Mouse (Mus musculus) lung, postnatal 0 days (tissue): Measurements from ENCODE around the gene Hagh. TPM values are rescaled to one million over a fixed set of nuclear protein-coding genes. Genes with fewer than 3 reads are reported as not detected.

Experiments used
- ATAC-seq: fragments of 200-750 bp; cut with Nextera tagmentation; 2 replicates; pipeline ENCODE4 v1.8.0; 2017; ENCODE audit warnings: moderate library complexity
- DNase-seq: peaks from one replicate; pipeline ENCODE4 v3.0.0-alpha.2; 2016; ENCODE audit warnings: low spot score
- H3K27ac ChIP-seq: fragments of 300-500 bp; sonication (generic); 2 replicates; pipeline ENCODE4 v1.5.1; 2014; ENCODE audit warnings: antibody characterized with exemption, mild to moderate bottlenecking, low read length, mixed read lengths
- H3K27me3 ChIP-seq: fragments of 300-500 bp; sonication (generic); replicated peaks from 2 replicates; pipeline ENCODE4 v1.6.1; 2014; ENCODE audit warnings: low read length, mixed read lengths; ENCODE audit not compliant: insufficient read depth
- H3K36me3 ChIP-seq: fragments of 300-500 bp; sonication (generic); 2 replicates; pipeline ENCODE4 v1.6.1; 2014; ENCODE audit warnings: low read length, mixed read lengths; ENCODE audit not compliant: insufficient read depth
- H3K4me1 ChIP-seq: fragments of 300-500 bp; sonication (generic); 2 replicates; pipeline ENCODE4 v1.6.1; 2014; ENCODE audit warnings: antibody characterized with exemption, low read depth, low read length, mixed read lengths; ENCODE audit not compliant: insufficient read depth
- H3K4me2 ChIP-seq: fragments of 300-500 bp; sonication (generic); replicated peaks from 2 replicates; pipeline ENCODE4 v1.6.1; 2014; ENCODE audit warnings: low read depth, mild to moderate bottlenecking, low read length, moderate library complexity, mixed read lengths
- H3K4me3 ChIP-seq: fragments of 300-500 bp; sonication (generic); 2 replicates; pipeline ENCODE4 v1.5.1; 2014; ENCODE audit warnings: low read depth, low read length
- H3K9ac ChIP-seq: fragments of 300-500 bp; sonication (generic); replicated peaks from 2 replicates; pipeline ENCODE4 v1.6.1; 2014; ENCODE audit warnings: low read depth, mild to moderate bottlenecking
- H3K9me3 ChIP-seq: fragments of 300-500 bp; sonication (generic); 2 replicates; pipeline ENCODE4 v1.6.1; 2016; ENCODE audit warnings: low read length, mixed read lengths
- CTCF ChIP-seq: IDR thresholded peaks from 2 replicates; pipeline ENCODE4 v1.5.1; 2016; ENCODE audit warnings: antibody characterized with exemption, mild to moderate bottlenecking
- EP300 ChIP-seq: IDR thresholded peaks from 2 replicates; pipeline ENCODE4 v1.6.1; 2016; ENCODE audit warnings: antibody characterized with exemption, mild to moderate bottlenecking, control low read depth
- WGBS: fragments of 180-500 bp; shearing (Covaris S2); extraction: QIAGEN DNeasy Blood & Tissue Kit; methylation state at CpG from one replicate; pipeline ENCODE4 v1.1.7; 2014; 5-methylcytosine and 5-hydroxymethylcytosine counted together
- polyA plus RNA-seq: library from polyadenylated mRNA; unstranded; fragments of >200 nt; fragmentation: Nextera tagmentation; extraction: Ambion mirVana; gene quantifications from 2 replicates; pipeline ENCODE4 v1.2.1, GENCODE M21; 2015

The Hagh gene
- polyA plus RNA-seq, 1 experiment from 2014 or later = 56.8 TPM

GRCm38 (mm10) chr17:24819469-24819868, 20.5 kb upstream of the Hagh start:
- Histone ChIP-seq H3K4me2 (no peak overlapping the region), H3K27me3 (no peaks in the 10 kb centered on the region)
- no peak for ATAC-seq

DNA sequence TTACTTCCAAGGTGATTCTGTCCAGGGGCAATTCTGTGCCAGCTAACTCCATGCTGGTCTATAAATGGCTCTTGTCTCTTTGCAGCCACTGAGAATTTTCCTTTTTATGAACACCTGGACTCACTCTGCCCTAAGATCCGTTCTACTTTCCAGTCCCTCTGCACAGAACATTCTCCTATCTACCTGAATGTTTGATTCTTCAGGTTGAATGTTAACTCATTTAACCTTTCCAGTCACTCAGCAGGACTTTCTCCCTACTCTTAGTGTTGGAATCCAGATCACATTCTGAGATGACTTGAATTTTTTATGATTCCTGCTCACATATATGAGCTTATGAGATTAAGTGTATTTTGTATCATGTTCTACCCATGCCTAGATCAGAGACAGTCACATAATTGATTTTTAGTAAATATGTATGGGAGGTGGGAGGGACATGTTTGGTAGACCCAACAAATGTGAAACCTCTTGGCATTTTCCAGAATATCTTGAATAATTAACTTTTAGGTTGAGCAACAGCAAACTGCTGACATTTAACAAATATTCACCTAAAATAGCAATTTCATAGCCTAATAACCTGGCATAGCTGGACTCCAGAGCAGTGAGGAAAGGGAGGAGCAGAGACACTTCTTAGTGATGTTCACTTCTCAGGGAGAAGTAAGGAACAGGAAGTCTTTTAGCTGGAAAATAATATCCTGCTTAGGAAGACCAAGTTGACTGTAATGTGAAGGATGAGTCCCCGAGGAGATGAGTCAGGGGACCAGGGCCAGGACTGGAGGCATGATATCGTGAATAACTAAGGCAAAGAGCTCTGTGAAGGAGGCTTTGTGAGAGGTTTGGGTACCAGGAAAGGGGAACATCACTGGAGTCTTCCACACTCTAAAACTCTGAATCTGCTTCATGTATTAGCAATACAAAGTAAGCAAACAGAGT, 18.3 kb upstream of the Hagh start:
- H3K27me3 ChIP-seq = no peaks in the 10 kb centered on the region
- no peaks in the 10 kb centered on the region for H3K36me3 ChIP-seq
- H3K27ac ChIP-seq = no peak overlapping the region
- TF ChIP-seq EP300 = no peak
- TF ChIP-seq CTCF = no peak
- ATAC-seq (no peak), DNase-seq (no peak)
- WGBS = 37% methylated on average over 3 of the region's 3 CpGs
- no peaks in the 10 kb centered on the region for H3K4me1 ChIP-seq
- H3K9me3 ChIP-seq = no peaks in the 10 kb centered on the region
- no peak overlapping the region for H3K4me2 ChIP-seq
- no peak overlapping the region for H3K9ac ChIP-seq
- H3K4me3 ChIP-seq = no peak overlapping the region

More at GRCm38 (mm10) chr17:24819469-24819868, 20.5 kb upstream of the Hagh start:
- Histone ChIP-seq H3K27ac (no peak overlapping the region), H3K36me3 (no peaks in the 10 kb centered on the region), H3K4me1 (no peaks in the 10 kb centered on the region), H3K4me3 (no peak overlapping the region), H3K9me3 (no peaks in the 10 kb centered on the region), H3K9ac (no peak overlapping the region)
- TF ChIP-seq CTCF (no peak), EP300 (no peak)
- no peak for DNase-seq
- 68% methylated on average over 2 of the region's 2 CpGs for WGBS

- no peak overlapping the region for H3K27ac ChIP-seq
- TF ChIP-seq EP300 = no peak
- TF ChIP-seq CTCF = no peak
- H3K27me3 ChIP-seq = no peaks in the 10 kb centered on the region
- no peak for DNase-seq
- no peak overlapping the region for H3K4me2 ChIP-seq
- no peaks in the 10 kb centered on the region for H3K9me3 ChIP-seq
- WGBS = 49% methylated on average over 5 of the region's 5 CpGs
- no peaks in the 10 kb centered on the region for H3K4me1 ChIP-seq
- H3K36me3 ChIP-seq = no peaks in the 10 kb centered on the region
- H3K9ac ChIP-seq = no peak overlapping the region
- no peak overlapping the region for H3K4me3 ChIP-seq
- no peak for ATAC-seq
Observed at GRCm38 (mm10) chr17:24840341-24840740, 398 bp downstream of the Hagh start.

DNA sequence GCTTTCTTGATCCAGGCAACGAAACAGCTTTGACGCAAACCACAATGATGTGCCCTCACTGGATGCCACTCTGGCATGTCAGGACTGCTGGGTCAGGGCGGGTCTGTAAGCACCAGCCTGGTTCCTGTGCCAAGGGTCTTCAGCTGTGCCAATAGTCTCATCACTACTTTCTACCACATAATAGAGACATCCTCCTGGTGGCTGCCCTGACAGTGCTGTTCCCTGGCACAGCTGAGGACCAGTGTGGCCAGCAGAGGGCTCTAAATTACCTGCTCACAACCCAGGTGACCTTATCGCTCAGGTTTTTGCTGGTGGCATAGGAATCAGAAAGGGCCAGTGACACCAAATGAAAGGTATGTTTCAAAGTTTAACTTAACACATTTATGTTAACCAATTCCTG, 1.2 kb downstream of the Hagh start:
- H3K27ac ChIP-seq = no peak overlapping the region
- no peak for ATAC-seq
- H3K9me3 ChIP-seq = no peaks in the 10 kb centered on the region
- no peaks in the 10 kb centered on the region for H3K36me3 ChIP-seq
- H3K4me2 ChIP-seq = no peak overlapping the region
- H3K4me1 ChIP-seq = no peaks in the 10 kb centered on the region
- H3K27me3 ChIP-seq = no peaks in the 10 kb centered on the region
- TF ChIP-seq EP300 (no peak), CTCF (peak; percentile 69)
- DNase-seq = peak; percentile 39
- H3K4me3 ChIP-seq = no peak overlapping the region
- no peak overlapping the region for H3K9ac ChIP-seq
- 46% methylated on average over 4 of the region's 4 CpGs for WGBS

DNA sequence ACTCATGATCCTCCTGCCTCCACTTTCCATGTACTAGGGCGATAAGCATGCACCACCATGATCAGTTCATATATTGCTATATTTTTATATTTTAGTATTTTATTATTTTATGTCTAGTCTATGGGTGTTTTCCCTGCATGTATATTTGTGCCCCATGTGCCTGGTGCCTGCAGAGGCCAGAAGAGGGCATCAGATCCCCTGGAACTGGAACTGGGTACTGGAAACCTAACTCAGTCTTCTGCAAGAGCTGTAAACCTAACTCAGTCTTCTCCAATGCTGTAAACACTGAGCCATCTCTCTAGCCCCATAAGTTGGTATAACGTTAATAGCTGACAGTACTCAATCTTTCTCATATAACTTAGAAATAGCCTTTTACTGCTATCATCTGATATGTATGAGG, 2.7 kb downstream of the Hagh start:
- WGBS = 58% methylated on average over 2 of the region's 2 CpGs
- Histone ChIP-seq H3K36me3 (no peaks in the 10 kb centered on the region), H3K27me3 (no peaks in the 10 kb centered on the region), H3K4me3 (no peak overlapping the region), H3K4me1 (no peaks in the 10 kb centered on the region), H3K4me2 (no peak overlapping the region), H3K9me3 (no peaks in the 10 kb centered on the region), H3K27ac (no peak overlapping the region), H3K9ac (no peak overlapping the region)
- no peak for ATAC-seq
- TF ChIP-seq CTCF = peak; percentile 44
- TF ChIP-seq EP300 = no peak
- no peak for DNase-seq

DNA sequence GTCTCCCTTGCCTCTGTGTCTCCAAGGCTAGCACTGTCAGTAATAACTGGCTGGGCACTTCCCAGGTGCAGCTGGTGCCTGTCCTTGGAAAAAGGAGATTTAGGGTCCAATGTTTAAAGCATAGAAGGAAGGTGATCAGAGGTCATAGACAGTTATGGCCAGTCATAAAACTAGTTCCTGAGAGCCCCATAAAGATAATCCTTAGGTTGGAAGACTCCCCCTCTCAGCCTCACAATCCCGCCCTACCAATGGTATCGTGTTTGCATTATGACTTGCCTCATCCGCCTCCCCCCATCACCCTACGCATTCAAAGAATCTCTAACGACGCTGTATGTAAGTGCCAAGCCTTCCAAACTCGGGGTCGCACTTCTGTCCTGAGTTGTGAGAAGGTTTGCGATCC, 4.6 kb downstream of the Hagh start:
- TF ChIP-seq CTCF = no peak
- TF ChIP-seq EP300 = no peak
- H3K4me1 ChIP-seq = 0 out of 2 replicates have a peak, but pooled peaks cover 2% of the 10 kb centered on the region
- ATAC-seq = no peak
- no peak overlapping the region for H3K4me3 ChIP-seq
- no peaks in the 10 kb centered on the region for H3K9me3 ChIP-seq
- H3K36me3 ChIP-seq = no peaks in the 10 kb centered on the region
- H3K4me2 ChIP-seq = no peak overlapping the region
- no peak for DNase-seq
- no peak overlapping the region for H3K27ac ChIP-seq
- no peaks in the 10 kb centered on the region for H3K27me3 ChIP-seq
- 44% methylated on average over 9 of the region's 9 CpGs for WGBS
- H3K9ac ChIP-seq = no peak overlapping the region
